Mouse (Mus musculus) heart, postnatal 4 days (tissue): ENCODE measurements around the gene Ccdc92. TPM values are rescaled to one million over a fixed set of nuclear protein-coding genes. Genes with fewer than 3 reads are reported as not detected.

Experiments
- total RNA-seq, 2 experiments: library from RNA; stranded (reverse); gene quantifications; 2 replicates each; pipeline ENCODE4 v1.2.3; 2021

Gene Ccdc92
- total RNA-seq, 2 experiments from 2014 or later: 0.68 to 0.88 TPM

Other genes with a start within 250 kb of the Ccdc92 start
- gene Atp6v0a2, start 233.8 kb downstream of the Ccdc92 start, total RNA-seq: 10 to 100 TPM; 37.0 to 37.2 TPM
- gene Dnah10, start 137.3 kb downstream of the Ccdc92 start, total RNA-seq: under 1 TPM in 1 of 2 experiments, not detected in 1; 0.02 TPM
- 10 to 100 TPM; 57.5 to 62.7 TPM for gene Zfp664, start 267 bp upstream of the Ccdc92 start, total RNA-seq
- 1 to 10 TPM; 1.2 to 1.3 TPM for gene Rflna, start 140.8 kb upstream of the Ccdc92 start, total RNA-seq